Mouse (Mus musculus): Measurements from ENCODE around the gene Lactb.
A peak's percentile ranks its signal among the peaks of the same experiment; 100 is the strongest.

Gene Lactb

DNA sequence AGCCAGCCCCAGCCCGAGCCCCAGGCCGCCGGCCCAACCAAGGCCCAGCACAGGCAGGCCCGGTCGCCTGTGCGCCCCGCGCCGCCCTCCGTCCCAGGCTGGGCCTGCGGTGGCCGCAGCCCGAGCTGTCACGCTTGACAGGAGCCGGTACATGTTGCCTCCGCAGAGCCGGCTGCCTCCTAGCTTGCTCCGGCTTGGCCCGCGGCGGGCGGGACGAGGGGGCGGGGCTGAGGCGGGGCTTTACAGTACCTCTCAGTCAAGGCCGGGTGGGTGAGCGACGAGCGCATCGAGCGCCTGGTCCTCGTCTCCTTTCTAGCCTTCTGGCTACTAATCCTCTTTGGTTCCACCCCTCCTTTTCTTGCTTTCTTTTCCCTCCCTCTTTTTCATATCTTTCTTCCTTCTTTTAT lies at the start of gene Lactb:
Gene Lactb, minus strand, starts transcription at position 246 of the 407 bp plus-strand sequence.
- Histone ChIP-seq H3K36me3 (ENCODE audit: insufficient read depth, low read length) (no peaks in the 10 kb centered on the region), H3K4me1 (replicated peaks; ENCODE audit: low read depth, low read length) (peaks cover 24% of the 10 kb centered on the region), H3K9me3 (ENCODE audit: low read length) (no peaks in the 10 kb centered on the region), H3K27me3 (ENCODE audit: insufficient read depth, low read length) (no peaks in the 10 kb centered on the region; the same call in 1 of the 2 replicates), H3K4me3 (replicated peaks; ENCODE audit: low read length) (peak within 1 kb of the TSS; percentile 100)
- no peak for TF ChIP-seq POU5F1 (IDR thresholded peaks at IDR 0.05; ENCODE audit: borderline replicate concordance, low read length)
- TF ChIP-seq CTCF (conservative IDR thresholded peaks at IDR 0.05; ENCODE audit: low read length): no peak
- TF ChIP-seq NANOG (IDR thresholded peaks at IDR 0.05; ENCODE audit: borderline replicate concordance, low read length): no peak

DNA sequence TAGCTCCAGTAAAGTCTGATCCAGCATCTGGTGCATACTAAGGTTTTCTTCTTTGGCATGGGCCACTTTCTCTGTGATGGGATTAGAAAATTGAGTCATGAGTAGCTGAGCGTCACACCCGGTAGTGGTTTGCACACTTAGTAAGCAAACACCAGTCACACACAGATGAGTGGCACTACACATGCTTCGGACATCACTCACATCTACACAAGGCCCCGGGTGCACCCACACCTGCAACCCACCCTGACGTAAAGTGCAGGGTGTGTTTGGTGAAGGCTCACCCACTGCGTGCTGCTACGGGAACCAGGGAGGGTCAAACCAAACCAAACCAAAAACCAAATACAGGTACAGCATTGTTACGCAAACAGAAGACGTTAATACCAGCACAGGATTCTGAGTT lies 48.1 kb upstream of the Lactb start:
- peaks cover 72% of the 10 kb centered on the region for H3K36me3 ChIP-seq (ENCODE audit: insufficient read depth, low read length)
- H3K9me3 ChIP-seq (ENCODE audit: low read length): no peaks in the 10 kb centered on the region
- TF ChIP-seq CTCF (conservative IDR thresholded peaks at IDR 0.05; ENCODE audit: low read length) (no peak), NANOG (IDR thresholded peaks at IDR 0.05; ENCODE audit: borderline replicate concordance, low read length) (no peak), POU5F1 (IDR thresholded peaks at IDR 0.05; ENCODE audit: borderline replicate concordance, low read length) (no peak)
- H3K4me1 ChIP-seq (replicated peaks; ENCODE audit: low read depth, low read length): peaks cover 46% of the 10 kb centered on the region
- H3K27me3 ChIP-seq (ENCODE audit: insufficient read depth, low read length): no peaks in the 10 kb centered on the region
- no peak overlapping the region for H3K4me3 ChIP-seq (replicated peaks; ENCODE audit: low read length)

DNA sequence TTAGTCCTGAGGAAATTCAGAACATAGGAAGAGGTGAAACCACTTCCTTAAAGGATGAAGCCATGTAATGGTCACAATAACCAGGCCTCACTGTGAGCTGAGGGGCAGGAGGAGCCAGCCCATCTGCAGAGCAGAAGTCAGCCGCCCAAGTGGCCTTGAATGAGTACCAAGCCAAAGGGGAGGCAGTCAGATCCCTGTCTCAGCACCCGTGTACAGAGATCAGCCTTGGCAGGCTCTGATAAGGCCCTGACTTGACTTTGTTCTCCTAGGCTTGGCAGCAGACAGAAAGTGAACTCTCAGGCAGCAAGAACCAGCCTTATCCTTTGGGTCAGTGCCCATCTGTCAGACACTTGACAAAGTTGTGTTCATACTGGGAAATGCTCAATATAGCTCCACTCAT lies 44.8 kb upstream of the Lactb start:
- TF ChIP-seq NANOG (IDR thresholded peaks at IDR 0.05; ENCODE audit: borderline replicate concordance, low read length): no peak
- TF ChIP-seq POU5F1 (IDR thresholded peaks at IDR 0.05; ENCODE audit: borderline replicate concordance, low read length): no peak
- TF ChIP-seq CTCF (conservative IDR thresholded peaks at IDR 0.05; ENCODE audit: low read length): no peak
- H3K9me3 ChIP-seq (ENCODE audit: low read length): no peaks in the 10 kb centered on the region
- no peaks in the 10 kb centered on the region for H3K27me3 ChIP-seq (ENCODE audit: insufficient read depth, low read length)
- H3K4me1 ChIP-seq (replicated peaks; ENCODE audit: low read depth, low read length): peaks cover 33% of the 10 kb centered on the region
- H3K4me3 ChIP-seq (replicated peaks; ENCODE audit: low read length): no peak overlapping the region
- peaks cover 42% of the 10 kb centered on the region for H3K36me3 ChIP-seq (ENCODE audit: insufficient read depth, low read length)

DNA sequence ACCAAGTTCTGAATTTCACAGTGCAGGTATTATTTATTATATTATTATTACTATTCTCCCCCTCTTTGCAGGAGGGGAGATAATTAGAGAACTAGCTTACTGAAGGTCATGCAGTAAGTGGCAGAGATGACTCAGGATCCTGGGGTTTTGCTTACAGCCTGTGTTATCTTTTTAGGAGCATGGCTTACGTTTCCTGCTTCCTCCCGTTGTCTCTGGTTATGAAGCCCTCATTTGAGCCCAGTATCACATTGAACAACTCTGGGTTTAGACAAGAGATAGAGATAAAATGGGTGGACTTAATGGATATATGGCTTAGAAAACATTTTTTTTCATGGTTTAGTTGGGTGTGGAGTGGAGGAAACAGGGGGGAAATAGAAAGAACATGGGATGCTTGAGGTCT lies 38.2 kb upstream of the Lactb start:
- H3K4me1 ChIP-seq (replicated peaks; ENCODE audit: low read depth, low read length): peaks cover 14% of the 10 kb centered on the region; the same call in 1 of the 2 replicates
- no peaks in the 10 kb centered on the region for H3K9me3 ChIP-seq (ENCODE audit: low read length)
- H3K36me3 ChIP-seq (ENCODE audit: insufficient read depth, low read length): no peaks in the 10 kb centered on the region
- no peak for TF ChIP-seq CTCF (conservative IDR thresholded peaks at IDR 0.05; ENCODE audit: low read length)
- no peak for TF ChIP-seq NANOG (IDR thresholded peaks at IDR 0.05; ENCODE audit: borderline replicate concordance, low read length)
- TF ChIP-seq POU5F1 (IDR thresholded peaks at IDR 0.05; ENCODE audit: borderline replicate concordance, low read length): no peak
- H3K4me3 ChIP-seq (replicated peaks; ENCODE audit: low read length): no peak overlapping the region
- H3K27me3 ChIP-seq (ENCODE audit: insufficient read depth, low read length): no peaks in the 10 kb centered on the region

DNA sequence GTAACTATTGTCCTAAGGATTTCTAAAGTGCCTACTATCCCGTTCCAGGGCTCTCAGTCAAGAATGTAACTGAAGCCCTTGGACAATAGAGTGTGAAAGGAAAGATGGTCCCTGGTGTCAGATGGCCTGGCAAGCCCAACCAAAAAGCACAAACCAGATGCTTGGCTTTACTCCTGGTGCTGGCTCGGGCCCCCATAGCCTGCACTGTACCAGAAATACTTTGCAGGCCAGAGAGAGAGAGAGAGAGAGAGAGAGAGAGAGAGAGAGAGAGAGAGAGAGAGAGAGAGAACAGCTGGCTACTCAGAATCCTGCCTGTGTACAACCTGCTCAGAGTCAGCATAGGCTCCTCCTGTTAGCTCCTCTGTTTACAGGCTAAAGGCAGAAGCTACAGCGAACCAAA lies 37.2 kb upstream of the Lactb start:
- Histone ChIP-seq H3K9me3 (ENCODE audit: low read length) (no peaks in the 10 kb centered on the region), H3K36me3 (ENCODE audit: insufficient read depth, low read length) (no peaks in the 10 kb centered on the region), H3K27me3 (ENCODE audit: insufficient read depth, low read length) (no peaks in the 10 kb centered on the region), H3K4me1 (replicated peaks; ENCODE audit: low read depth, low read length) (peaks cover 15% of the 10 kb centered on the region; the same call in 1 of the 2 replicates), H3K4me3 (replicated peaks; ENCODE audit: low read length) (no peak overlapping the region)
- TF ChIP-seq CTCF (conservative IDR thresholded peaks at IDR 0.05; ENCODE audit: low read length) (no peak), POU5F1 (IDR thresholded peaks at IDR 0.05; ENCODE audit: borderline replicate concordance, low read length) (no peak), NANOG (IDR thresholded peaks at IDR 0.05; ENCODE audit: borderline replicate concordance, low read length) (no peak)

DNA sequence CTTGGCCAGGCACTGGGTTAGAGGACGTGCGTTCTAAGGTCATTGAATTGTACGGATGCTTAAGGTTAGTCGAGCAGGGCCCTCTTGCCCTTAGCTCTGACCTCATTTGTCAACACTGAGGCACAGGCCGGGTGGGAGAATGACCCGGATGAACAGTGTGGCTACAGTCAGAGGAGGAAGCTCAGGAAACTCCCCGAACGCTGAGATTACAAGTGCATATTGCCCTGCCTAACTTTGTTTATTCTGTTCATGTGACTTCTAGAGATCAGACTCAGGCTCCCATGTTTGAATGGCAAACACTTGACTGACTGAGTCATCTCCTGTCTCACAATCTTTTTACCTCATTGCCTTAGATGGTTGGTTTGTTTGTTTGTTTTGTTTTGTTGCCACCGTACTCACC lies 36.2 kb upstream of the Lactb start:
- no peaks in the 10 kb centered on the region for H3K9me3 ChIP-seq (ENCODE audit: low read length)
- no peak for TF ChIP-seq POU5F1 (IDR thresholded peaks at IDR 0.05; ENCODE audit: borderline replicate concordance, low read length)
- TF ChIP-seq CTCF (conservative IDR thresholded peaks at IDR 0.05; ENCODE audit: low read length): no peak
- TF ChIP-seq NANOG (IDR thresholded peaks at IDR 0.05; ENCODE audit: borderline replicate concordance, low read length): no peak
- H3K27me3 ChIP-seq (ENCODE audit: insufficient read depth, low read length): no peaks in the 10 kb centered on the region
- no peak overlapping the region for H3K4me3 ChIP-seq (replicated peaks; ENCODE audit: low read length)
- no peaks in the 10 kb centered on the region for H3K36me3 ChIP-seq (ENCODE audit: insufficient read depth, low read length)
- peaks cover 16% of the 10 kb centered on the region for H3K4me1 ChIP-seq (replicated peaks; ENCODE audit: low read depth, low read length)

DNA sequence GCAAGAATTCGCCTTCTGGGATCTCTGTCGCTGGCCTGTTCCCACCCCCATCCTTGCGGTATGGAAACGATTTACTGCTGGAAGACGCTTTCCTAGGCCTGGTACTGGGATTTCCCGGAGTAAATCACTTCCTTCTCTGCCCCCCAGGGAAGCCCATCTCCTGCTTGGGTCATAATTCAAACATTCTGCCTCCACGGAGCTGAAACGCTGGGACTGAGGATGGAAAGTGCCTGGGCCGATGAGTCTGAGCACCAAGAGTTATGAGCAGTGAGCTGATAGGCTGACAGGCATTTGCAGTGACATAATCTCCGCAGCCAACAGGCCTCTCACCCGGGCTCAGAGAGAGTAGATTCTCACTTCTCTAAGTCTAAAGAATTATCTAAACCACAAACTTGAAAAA lies 33.5 kb upstream of the Lactb start:
- Histone ChIP-seq H3K36me3 (ENCODE audit: insufficient read depth, low read length) (no peaks in the 10 kb centered on the region), H3K9me3 (ENCODE audit: low read length) (no peaks in the 10 kb centered on the region), H3K27me3 (ENCODE audit: insufficient read depth, low read length) (no peaks in the 10 kb centered on the region), H3K4me1 (replicated peaks; ENCODE audit: low read depth, low read length) (peaks cover 29% of the 10 kb centered on the region), H3K4me3 (replicated peaks; ENCODE audit: low read length) (no peak overlapping the region)
- TF ChIP-seq NANOG (IDR thresholded peaks at IDR 0.05; ENCODE audit: borderline replicate concordance, low read length) (no peak), POU5F1 (IDR thresholded peaks at IDR 0.05; ENCODE audit: borderline replicate concordance, low read length) (no peak), CTCF (conservative IDR thresholded peaks at IDR 0.05; ENCODE audit: low read length) (no peak)

DNA sequence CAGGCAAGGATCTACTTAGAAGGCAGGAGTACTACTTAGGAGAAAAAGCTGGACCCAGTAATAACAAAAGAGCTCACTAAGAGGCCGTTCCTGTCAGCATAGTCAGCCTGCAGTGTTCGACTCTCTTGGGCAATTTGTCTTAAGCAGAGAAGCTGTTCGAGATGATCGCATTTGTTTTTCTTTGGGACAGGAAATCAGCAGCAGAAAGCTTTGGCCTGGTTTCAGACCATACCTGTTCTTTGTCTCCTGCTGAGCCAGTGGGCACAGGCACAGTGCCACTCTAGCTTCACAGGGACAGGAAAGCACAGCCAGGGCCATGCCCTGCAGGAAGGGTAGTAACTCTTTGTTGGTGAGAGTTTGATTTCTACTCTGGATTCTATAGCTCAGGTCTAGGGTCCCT lies 31.1 kb upstream of the Lactb start:
- no peaks in the 10 kb centered on the region for H3K9me3 ChIP-seq (ENCODE audit: low read length)
- no peak for TF ChIP-seq POU5F1 (IDR thresholded peaks at IDR 0.05; ENCODE audit: borderline replicate concordance, low read length)
- no peak for TF ChIP-seq NANOG (IDR thresholded peaks at IDR 0.05; ENCODE audit: borderline replicate concordance, low read length)
- no peak for TF ChIP-seq CTCF (conservative IDR thresholded peaks at IDR 0.05; ENCODE audit: low read length)
- no peaks in the 10 kb centered on the region for H3K36me3 ChIP-seq (ENCODE audit: insufficient read depth, low read length)
- no peaks in the 10 kb centered on the region for H3K27me3 ChIP-seq (ENCODE audit: insufficient read depth, low read length)
- H3K4me3 ChIP-seq (replicated peaks; ENCODE audit: low read length): no peak overlapping the region
- H3K4me1 ChIP-seq (replicated peaks; ENCODE audit: low read depth, low read length): peaks cover 35% of the 10 kb centered on the region

DNA sequence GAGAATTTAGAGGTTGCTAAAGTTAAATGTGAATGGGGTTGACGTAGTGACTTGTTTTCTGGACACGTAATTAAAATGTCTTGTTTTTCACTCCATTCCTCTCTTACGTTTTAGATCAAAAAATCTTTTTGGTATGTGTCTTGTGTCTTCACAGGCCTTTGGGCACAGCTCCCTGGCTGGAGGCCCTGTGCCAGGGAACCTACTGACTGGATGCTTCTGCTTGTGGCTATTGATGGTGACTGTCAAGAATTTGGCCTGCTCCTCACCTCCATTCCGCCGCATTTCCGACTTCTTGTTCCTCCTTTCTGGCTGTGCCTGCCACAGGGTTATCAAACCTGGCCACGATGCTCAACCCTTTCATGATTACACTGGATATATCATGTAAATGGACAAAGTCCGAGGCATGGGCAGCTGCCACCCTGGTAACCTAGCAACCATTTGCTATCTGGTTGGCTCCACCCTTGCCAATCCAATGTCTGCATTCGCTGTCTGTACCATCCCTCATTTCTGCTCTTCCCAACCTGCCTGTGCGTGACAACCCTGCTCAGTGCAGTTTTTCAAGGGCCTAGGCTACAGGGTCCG lies 30.0 kb upstream of the Lactb start:
- H3K4me3 ChIP-seq (replicated peaks; ENCODE audit: low read length): no peak overlapping the region
- no peaks in the 10 kb centered on the region for H3K9me3 ChIP-seq (ENCODE audit: low read length)
- TF ChIP-seq CTCF (conservative IDR thresholded peaks at IDR 0.05; ENCODE audit: low read length) (no peak), NANOG (IDR thresholded peaks at IDR 0.05; ENCODE audit: borderline replicate concordance, low read length) (no peak), POU5F1 (IDR thresholded peaks at IDR 0.05; ENCODE audit: borderline replicate concordance, low read length) (no peak)
- no peaks in the 10 kb centered on the region for H3K36me3 ChIP-seq (ENCODE audit: insufficient read depth, low read length)
- peaks cover 37% of the 10 kb centered on the region for H3K4me1 ChIP-seq (replicated peaks; ENCODE audit: low read depth, low read length)
- no peaks in the 10 kb centered on the region for H3K27me3 ChIP-seq (ENCODE audit: insufficient read depth, low read length)

All from E14TG2a.4 (cell line).